Mouse (Mus musculus) thymus, postnatal 36 days (tissue): ENCODE measurements around the gene Lpcat3.
"Not testable (repeated sequence)": the region's sequence is repeated elsewhere in the genome, so short reads cannot be mapped to it uniquely, and the experiment has no call there.

ENCODE experiments used
- DNase-seq, 2 experiments: peaks; one replicate each; pipeline ENCODE4 v3.0.0; 2022; ENCODE audit warnings: mixed read lengths in 2 of 2

Gene Lpcat3

GRCm38 (mm10) chr6:124679486-124679885 lies 16.7 kb downstream of the Lpcat3 start:
- DNase-seq = no peak

GRCm38 (mm10) chr6:124682291-124682690 lies 19.5 kb downstream of the Lpcat3 start:
- DNase-seq = not testable (repeated sequence)

GRCm38 (mm10) chr6:124683591-124684417 lies 21.0 kb downstream of the Lpcat3 start:
- no peak for DNase-seq

- no peak for DNase-seq
Measured at GRCm38 (mm10) chr6:124685606-124686386, 23.0 kb downstream of the Lpcat3 start.

GRCm38 (mm10) chr6:124686644-124687043 lies 23.8 kb downstream of the Lpcat3 start:
- DNase-seq = not testable (repeated sequence)

- DNase-seq = no peak
Measured at GRCm38 (mm10) chr6:124688151-124688758, 25.4 kb downstream of the Lpcat3 start.

GRCm38 (mm10) chr6:124689011-124689410 lies 26.2 kb downstream of the Lpcat3 start:
- DNase-seq = no peak

GRCm38 (mm10) chr6:124690517-124690916 lies 27.7 kb downstream of the Lpcat3 start:
- no peak for DNase-seq

- no peak for DNase-seq
Measured at GRCm38 (mm10) chr6:124693243-124693981, 30.6 kb downstream of the Lpcat3 start.

GRCm38 (mm10) chr6:124694166-124694955 lies 31.5 kb downstream of the Lpcat3 start:
- peak; percentile 57 to 70 for DNase-seq

GRCm38 (mm10) chr6:124696441-124697150 lies 33.8 kb downstream of the Lpcat3 start:
- no peak for DNase-seq

GRCm38 (mm10) chr6:124698751-124699150 lies 35.9 kb downstream of the Lpcat3 start:
- DNase-seq = no peak

GRCm38 (mm10) chr6:124699366-124699765 lies 36.5 kb downstream of the Lpcat3 start:
- no peak for DNase-seq

- DNase-seq = no peak
Measured at GRCm38 (mm10) chr6:124699962-124700610, 37.3 kb downstream of the Lpcat3 start.

GRCm38 (mm10) chr6:124701338-124701737 lies 38.5 kb downstream of the Lpcat3 start:
- DNase-seq = peak; percentile 51 to 60

- DNase-seq = no peak
Measured at GRCm38 (mm10) chr6:124702102-124702783, 39.4 kb downstream of the Lpcat3 start.

- DNase-seq = peak; percentile 84
Measured at GRCm38 (mm10) chr6:124702784-124703103, 39.9 kb downstream of the Lpcat3 start.

- no peak for DNase-seq
Measured at GRCm38 (mm10) chr6:124703789-124704188, 41.0 kb downstream of the Lpcat3 start.

- DNase-seq = no peak
Measured at GRCm38 (mm10) chr6:124704417-124704816, 41.6 kb downstream of the Lpcat3 start.

GRCm38 (mm10) chr6:124706061-124706627 lies 43.3 kb downstream of the Lpcat3 start:
- no peak for DNase-seq
